ENCODE assay signal across 8 mouse cellular contexts in genomic region chr14:25557014-25557413, GRCm38 (mm10).
DNase-seq lines count a peak whose midpoint lies in the region; ATAC-seq lines count a peak whose summit lies in the region.

No protein-coding gene starts in this region.

- no peaks in the 10 kb centered on the region for H3K27me3 ChIP-seq in heart, embryonic 13.5 days (replicated peaks)
- no peaks in the 10 kb centered on the region for H3K27me3 ChIP-seq in embryonic facial prominence, embryonic 12.5 days
- H3K27me3 ChIP-seq in intestine, embryonic 14.5 days (replicated peaks; ENCODE audit: control insufficient read depth, insufficient read depth, low read length), result no peaks in the 10 kb centered on the region

- DNase-seq in heart, postnatal 4 days, result no peak
- no peak for DNase-seq in intestine, embryonic 14.5 days (ENCODE audit: low spot score)
- DNase-seq in lung, postnatal 4 days, result peak; percentile 48 to 73
- DNase-seq in Muller cell, postnatal 12 days (ENCODE audit: inconsistent ontology term), result no peak
- DNase-seq in gastrocnemius, postnatal 14 days, result no peak
- DNase-seq in gastrocnemius, postnatal 36 days, result no peak

- H3K9me3 ChIP-seq in heart, embryonic 13.5 days, result no peaks in the 10 kb centered on the region
- H3K9me3 ChIP-seq in embryonic facial prominence, embryonic 12.5 days, result no peaks in the 10 kb centered on the region
- no peaks in the 10 kb centered on the region for H3K9me3 ChIP-seq in intestine, embryonic 14.5 days (ENCODE audit: control insufficient read depth, low read length)

- peaks cover 80% of the 10 kb centered on the region for H3K4me1 ChIP-seq in heart, embryonic 13.5 days
- peaks cover 60% of the 10 kb centered on the region for H3K4me1 ChIP-seq in embryonic facial prominence, embryonic 12.5 days
- H3K4me1 ChIP-seq in intestine, embryonic 14.5 days (replicated peaks; ENCODE audit: control insufficient read depth, insufficient read depth, low read length), result peaks cover 66% of the 10 kb centered on the region

- H3K36me3 ChIP-seq in heart, embryonic 13.5 days, result peaks cover 24% of the 10 kb centered on the region
- H3K36me3 ChIP-seq in embryonic facial prominence, embryonic 12.5 days, result peaks cover 4% of the 10 kb centered on the region; the same call in 1 of the 2 replicates
- H3K36me3 ChIP-seq in intestine, embryonic 14.5 days (ENCODE audit: control insufficient read depth, insufficient read depth, low read length), result 0 out of 2 replicates have a peak, but pooled peaks cover 4% of the 10 kb centered on the region

- peak overlapping the region; percentile 68 for H3K27ac ChIP-seq in heart, embryonic 13.5 days (replicated peaks)
- H3K27ac ChIP-seq in embryonic facial prominence, embryonic 12.5 days, result peak overlapping the region; percentile 75; the same call in 1 of the 2 replicates
- H3K27ac ChIP-seq in intestine, embryonic 14.5 days (ENCODE audit: low read depth), result peak overlapping the region; percentile 64

- intact Hi-C loops in gastrocnemius, postnatal 14 days (cut with DNase I; ENCODE audit: low total_unique reads), result no loop called here
- intact Hi-C loops in gastrocnemius, postnatal 36 days (cut with DNase I), result no loop called here

- no peak overlapping the region for H3K4me2 ChIP-seq in heart, embryonic 13.5 days
- H3K4me2 ChIP-seq in embryonic facial prominence, embryonic 12.5 days (replicated peaks), result no peak overlapping the region
- H3K4me2 ChIP-seq in intestine, embryonic 14.5 days (ENCODE audit: low read length), result no peak overlapping the region

- no peak for ATAC-seq in heart, embryonic 13.5 days (ENCODE audit: extremely low read depth, insufficient number of reproducible peaks, low FRiP score, low TSS enrichment)
- ATAC-seq in embryonic facial prominence, embryonic 12.5 days (ENCODE audit: insufficient number of reproducible peaks, insufficient read depth, low FRiP score, low TSS enrichment), result no peak
- ATAC-seq in intestine, embryonic 14.5 days (replicated peaks; ENCODE audit: low FRiP score, low TSS enrichment, low read depth), result no peak

- WGBS in heart, embryonic 13.5 days, result 43% methylated on average over 8 of the region's 8 CpGs
- WGBS in embryonic facial prominence, embryonic 12.5 days, result 25% methylated on average over 8 of the region's 8 CpGs
- WGBS in intestine, embryonic 14.5 days, result 20% methylated on average over 8 of the region's 8 CpGs

- no peak overlapping the region for H3K9ac ChIP-seq in heart, embryonic 13.5 days
- no peak overlapping the region for H3K9ac ChIP-seq in embryonic facial prominence, embryonic 12.5 days
- 0 out of 2 replicates have a peak overlapping the region, but pooled peaks have one; percentile 8 for H3K9ac ChIP-seq in intestine, embryonic 14.5 days (ENCODE audit: low read length)

- no peak overlapping the region for H3K4me3 ChIP-seq in heart, embryonic 13.5 days
- H3K4me3 ChIP-seq in embryonic facial prominence, embryonic 12.5 days, result no peak overlapping the region
- no peak overlapping the region for H3K4me3 ChIP-seq in intestine, embryonic 14.5 days (ENCODE audit: low read depth, low read length)

Comparison
In these comparisons a context has a peak if more than half of its experiments do, and no peak if none do; other contexts are left out.
1. DNase-seq: peak in lung, postnatal 4 days (2 of 2); none in heart, postnatal 4 days (single experiment), intestine, embryonic 14.5 days (single experiment), Muller cell, postnatal 12 days (single experiment), gastrocnemius, postnatal 14 days (single experiment) and gastrocnemius, postnatal 36 days (0 of 2).
2. Peak in every context shown above with its lines, with median percentiles within 50 percentile points of each other: H3K27ac ChIP-seq.